Mouse (Mus musculus) embryonic fibroblast, embryonic 13.5 days (primary cell): ENCODE data around the gene Kcnj14. TPM values are rescaled to one million over a fixed set of nuclear protein-coding genes. Genes with fewer than 3 reads are reported as not detected.

Experiments used
- H3K27ac ChIP-seq: 2 replicates; pipeline ENCODE4 v1.5.1; 2012; ENCODE audit warnings: low read length, control low read depth, inconsistent platforms; ENCODE audit not compliant: insufficient read depth
- H3K4me1 ChIP-seq: 2 replicates; pipeline ENCODE4 v1.6.1; 2011; ENCODE audit warnings: low read length; ENCODE audit not compliant: control insufficient read depth, insufficient read depth
- H3K4me3 ChIP-seq: 2 replicates; pipeline ENCODE4 v1.5.1; 2011; ENCODE audit warnings: mild to moderate bottlenecking, control low read depth, low read length; ENCODE audit not compliant: insufficient read depth
- CTCF ChIP-seq: IDR thresholded peaks from 2 replicates; pipeline ENCODE4 v1.5.1; 2011; ENCODE audit warnings: mild to moderate bottlenecking, control low read depth, low read length, moderate library complexity, borderline replicate concordance; ENCODE audit not compliant: insufficient read depth
- POLR2A ChIP-seq: IDR thresholded peaks from 2 replicates; pipeline ENCODE4 v1.6.1; 2011; ENCODE audit warnings: low read depth, mild to moderate bottlenecking, control low read depth, low read length, moderate library complexity
- polyA plus RNA-seq: library from polyadenylated mRNA; stranded (reverse); fragments of >200 nt; gene quantifications from 2 replicates; pipeline ENCODE4 v1.2.4, GENCODE M21; 2011; ENCODE audit warnings: low read depth; ENCODE audit not compliant: missing spikeins, insufficient read length

Gene Kcnj14
- polyA plus RNA-seq, 1 experiment, result not detected

- H3K4me3 ChIP-seq, result no peak overlapping the region
- H3K27ac ChIP-seq, result no peak overlapping the region
- no peaks in the 10 kb centered on the region for H3K4me1 ChIP-seq
- TF ChIP-seq POLR2A, result no peak
Observed at GRCm38 (mm10) chr7:45833148-45833790, 8.7 kb upstream of the Kcnj14 start.

DNA sequence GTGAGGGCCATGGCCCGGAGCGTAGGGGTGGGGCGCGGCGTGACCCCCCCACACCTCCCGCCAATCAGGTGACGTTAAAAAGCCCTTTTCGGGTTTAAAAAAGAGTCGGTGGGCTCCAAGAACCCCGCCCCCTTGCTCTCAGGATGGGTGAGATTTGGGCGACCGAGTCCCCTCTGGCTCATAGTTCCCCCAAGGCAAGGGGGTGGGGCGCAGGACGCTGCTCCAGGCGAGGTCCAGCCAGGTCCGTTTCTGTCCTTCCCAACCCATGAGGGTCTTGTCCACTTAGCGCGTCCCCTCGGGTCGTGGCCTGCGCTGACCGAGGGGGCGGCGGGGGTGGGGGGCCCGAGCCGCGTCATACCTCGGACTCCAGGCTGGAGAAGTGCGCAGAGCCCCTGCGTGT lies 7.8 kb upstream of the Kcnj14 start:
- H3K4me3 ChIP-seq, result no peak overlapping the region
- TF ChIP-seq POLR2A, result no peak
- H3K4me1 ChIP-seq, result no peaks in the 10 kb centered on the region
- H3K27ac ChIP-seq, result no peak overlapping the region

DNA sequence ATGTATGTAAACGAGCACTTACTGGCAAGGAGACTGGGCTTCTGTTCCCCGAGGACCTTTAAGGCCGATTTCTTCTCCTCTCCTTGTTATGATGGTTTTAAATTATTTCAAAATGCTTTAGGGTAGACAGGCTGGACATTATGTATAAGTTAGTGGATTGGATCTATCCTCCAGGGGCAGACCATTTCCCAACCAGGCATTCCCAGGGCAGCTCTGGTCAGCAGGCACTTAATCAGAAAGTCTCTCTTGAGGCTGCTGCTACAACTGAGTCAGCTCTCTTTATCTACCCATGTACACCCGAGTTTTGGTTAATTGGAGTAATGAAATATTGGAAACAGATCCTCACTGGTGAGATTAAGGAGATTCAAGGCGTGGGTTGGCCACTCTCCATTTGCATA lies 6.5 kb upstream of the Kcnj14 start:
- TF ChIP-seq POLR2A, result no peak
- TF ChIP-seq CTCF, result no peak
- H3K4me3 ChIP-seq, result peak overlapping the region; percentile 95
- H3K27ac ChIP-seq, result no peak overlapping the region
- no peaks in the 10 kb centered on the region for H3K4me1 ChIP-seq

DNA sequence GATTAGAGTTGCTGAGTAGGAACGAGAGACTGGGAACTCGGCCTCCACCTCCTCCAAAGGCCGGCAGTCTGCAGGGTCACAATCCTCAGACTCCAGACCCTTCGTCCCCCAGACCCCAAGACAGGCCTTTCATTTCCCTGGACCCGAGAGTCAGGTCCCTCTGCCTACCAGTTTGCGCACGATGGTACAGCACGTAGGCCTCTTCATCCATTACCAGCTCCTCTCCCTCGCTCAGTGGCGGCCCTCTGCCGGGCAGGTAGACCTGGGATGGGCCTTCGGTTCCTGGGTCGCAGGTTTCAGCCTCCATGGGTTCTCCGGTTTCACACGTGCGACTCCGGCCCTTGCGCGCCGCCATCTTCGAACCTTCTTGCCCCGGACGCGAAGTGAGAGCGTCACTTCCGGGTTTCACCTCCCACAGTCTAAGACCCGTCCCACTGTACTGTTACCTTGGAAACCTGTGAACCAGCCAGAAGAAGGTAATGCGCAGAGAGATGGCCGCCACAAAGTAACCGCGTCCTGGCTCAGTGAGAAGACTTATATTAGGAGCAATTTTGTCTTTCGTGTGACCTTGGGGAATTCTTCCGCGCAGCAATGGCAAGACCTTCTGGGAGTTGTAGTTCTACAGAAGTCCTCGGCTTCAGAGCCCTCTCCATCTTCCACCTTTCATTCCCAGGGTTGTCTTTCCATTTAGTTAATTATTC lies 6.0 kb upstream of the Kcnj14 start, which contains the start of gene Grwd1:
Gene Grwd1 (minus strand): TSS at position 518 of the 701 bp plus-strand sequence.
- Histone ChIP-seq H3K4me3 (peak within 1 kb of the TSS; percentile 95), H3K4me1 (no peaks in the 10 kb centered on the region; the same call in 1 of the 2 replicates), H3K27ac (0 out of 2 replicates have a peak within 1 kb of the TSS, but pooled peaks have one; percentile 4)
- TF ChIP-seq POLR2A, result peak; percentile 62
- TF ChIP-seq CTCF, result no peak

DNA sequence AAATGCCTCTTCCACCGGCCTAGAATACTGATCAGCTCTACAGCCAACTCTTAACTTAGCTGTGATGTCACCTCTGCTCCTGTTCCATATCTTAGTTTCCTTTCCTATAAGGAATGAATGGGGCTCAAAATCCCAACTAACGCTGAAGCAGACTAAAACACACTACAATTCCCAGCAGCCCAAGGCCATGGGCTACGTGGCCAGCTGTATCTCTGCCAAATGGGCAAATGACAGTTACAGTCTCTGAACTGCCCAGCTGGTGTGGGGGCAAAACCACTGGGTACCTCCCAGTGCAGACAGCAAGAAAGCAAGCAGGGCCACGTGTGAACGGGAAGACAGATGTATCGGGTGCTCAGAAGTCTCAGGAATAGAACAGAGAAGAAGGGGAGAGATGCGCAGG lies 2.0 kb upstream of the Kcnj14 start:
- TF ChIP-seq CTCF (no peak), POLR2A (no peak)
- no peaks in the 10 kb centered on the region; the same call in 1 of the 2 replicates for H3K4me1 ChIP-seq
- no peak overlapping the region for H3K4me3 ChIP-seq
- H3K27ac ChIP-seq, result no peak overlapping the region

DNA sequence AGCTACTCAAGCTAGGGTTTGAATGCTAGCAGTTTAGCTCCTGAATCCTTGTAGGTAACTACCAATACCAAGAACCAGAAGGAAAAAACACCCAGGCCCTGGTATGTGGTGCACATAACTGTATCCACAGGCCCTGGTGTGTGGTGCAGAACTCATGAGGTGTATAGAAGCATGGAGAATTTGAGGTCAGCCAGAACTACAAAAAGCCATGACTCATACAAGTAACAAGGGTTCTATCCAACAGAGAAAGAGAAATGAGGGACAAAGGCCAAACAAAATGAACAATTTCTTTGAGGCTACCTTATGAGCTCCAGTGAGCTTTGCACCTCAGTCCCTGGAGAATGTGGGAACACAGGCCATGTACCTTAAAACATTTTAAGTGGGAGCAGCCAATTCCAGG lies 3.7 kb downstream of the Kcnj14 start:
- H3K27ac ChIP-seq, result peak overlapping the region; percentile 15; the same call in 1 of the 2 replicates
- H3K4me3 ChIP-seq, result no peak overlapping the region
- TF ChIP-seq POLR2A (no peak), CTCF (no peak)
- H3K4me1 ChIP-seq, result no peaks in the 10 kb centered on the region; the same call in 1 of the 2 replicates

DNA sequence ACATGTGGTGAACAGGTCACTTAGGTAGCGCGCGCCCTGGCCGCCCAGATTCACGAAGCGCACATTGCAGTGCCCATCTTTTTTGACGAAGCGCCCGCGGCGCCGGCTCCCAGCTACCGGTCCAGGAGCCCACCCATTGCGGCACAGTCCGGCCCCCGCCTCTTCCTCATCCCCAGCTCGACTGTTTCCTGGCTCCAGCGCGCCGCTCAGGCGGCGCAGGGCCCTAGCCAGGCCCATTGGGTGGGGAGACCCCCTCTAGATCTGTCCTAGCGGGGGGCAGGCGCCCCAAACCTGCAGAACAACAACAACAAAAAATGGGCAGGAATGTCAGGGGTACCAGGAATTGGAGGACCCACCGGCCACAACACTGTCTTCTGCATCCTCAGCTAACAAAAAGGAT lies 4.7 kb downstream of the Kcnj14 start:
- Histone ChIP-seq H3K27ac (no peak overlapping the region), H3K4me1 (no peaks in the 10 kb centered on the region), H3K4me3 (no peak overlapping the region)
- TF ChIP-seq CTCF, result no peak
- TF ChIP-seq POLR2A, result no peak

- H3K4me3 ChIP-seq, result no peak overlapping the region
- peaks cover 6% of the 10 kb centered on the region; the same call in 1 of the 2 replicates for H3K4me1 ChIP-seq
- H3K27ac ChIP-seq, result no peak overlapping the region
- TF ChIP-seq POLR2A (no peak), CTCF (no peak)
Observed at GRCm38 (mm10) chr7:45815984-45816351, 8.6 kb downstream of the Kcnj14 start.

DNA sequence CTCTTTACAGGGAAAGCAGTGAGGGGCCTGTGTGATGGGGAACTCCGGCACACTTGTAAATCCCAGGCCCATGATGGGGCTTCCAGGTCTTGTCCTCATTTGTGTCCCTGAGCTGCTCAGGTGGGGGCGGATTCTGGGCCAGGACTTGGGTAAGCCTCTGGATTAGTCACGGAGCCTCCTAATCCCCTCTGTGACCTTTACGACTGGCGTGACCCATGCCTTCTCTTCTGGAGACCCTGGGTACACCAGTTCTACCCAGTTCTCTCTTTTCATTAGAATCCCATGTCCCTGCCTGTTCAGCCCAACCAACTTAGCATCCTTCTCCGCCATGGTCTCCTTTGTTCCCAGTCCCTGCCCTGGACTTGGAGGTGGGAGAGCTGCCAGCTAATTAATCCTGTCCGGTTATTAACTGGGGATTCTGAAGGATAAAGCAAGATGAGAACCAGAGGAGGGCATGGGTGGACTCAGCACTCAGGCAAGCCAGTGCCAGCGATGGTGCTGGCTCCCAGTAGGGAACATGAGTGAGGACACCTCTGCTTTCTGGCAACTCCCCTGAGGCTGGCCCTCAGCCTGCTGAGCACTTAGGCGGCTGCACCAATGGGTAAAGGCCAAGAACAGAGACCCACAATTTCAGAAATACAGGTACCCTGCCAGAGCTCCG lies 9.1 kb downstream of the Kcnj14 start:
- Histone ChIP-seq H3K4me3 (no peak overlapping the region), H3K4me1 (peaks cover 6% of the 10 kb centered on the region; the same call in 1 of the 2 replicates), H3K27ac (no peak overlapping the region)
- TF ChIP-seq CTCF (no peak), POLR2A (no peak)

- no peak overlapping the region for H3K27ac ChIP-seq
- peaks cover 6% of the 10 kb centered on the region; the same call in 1 of the 2 replicates for H3K4me1 ChIP-seq
- H3K4me3 ChIP-seq, result no peak overlapping the region
- TF ChIP-seq CTCF, result no peak
- no peak for TF ChIP-seq POLR2A
Observed at GRCm38 (mm10) chr7:45814841-45815240, 9.7 kb downstream of the Kcnj14 start.
